Mouse (Mus musculus) MEL (cell line): ENCODE results near the gene Ppil2. TPM values are rescaled to one million over a fixed set of nuclear protein-coding genes. Genes with fewer than 3 reads are reported as not detected.

Experiments used
- DNase-seq: peaks from one replicate; pipeline ENCODE4 v3.0.0; 2011; ENCODE audit warnings: low read depth, low spot score
- H3K27ac ChIP-seq: 2 replicates; pipeline ENCODE4 v1.5.1; 2012; ENCODE audit warnings: low read depth, mild to moderate bottlenecking, control low read depth, low read length, moderate library complexity; ENCODE audit not compliant: control insufficient read depth
- H3K27me3 ChIP-seq, 2 experiments: fragments of 150-350 bp in 1 of 2; sonication (generic) in 1 of 2; 2 replicates each; pipeline ENCODE4 v1.6.1; 2012; ENCODE audit warnings: low read length in 2 of 2, mild to moderate bottlenecking in 2 of 2, improper control_type of control experiment in 1 of 2, moderate library complexity in 1 of 2; ENCODE audit not compliant: insufficient read depth in 2 of 2, control insufficient read depth in 1 of 2
- H3K36me3 ChIP-seq, 2 experiments: 2 replicates each; pipeline ENCODE4 v1.6.1; 2012 to 2014; ENCODE audit warnings: low read length in 2 of 2, improper control_type of control experiment in 1 of 2, inconsistent platforms in 1 of 2, mild to moderate bottlenecking in 1 of 2; ENCODE audit not compliant: insufficient read depth in 2 of 2, control insufficient read depth in 1 of 2
- H3K4me1 ChIP-seq, 2 experiments: fragments of 150-350 bp in 1 of 2; sonication (generic) in 1 of 2; 2 replicates each; pipeline ENCODE4 v1.6.1; 2012; ENCODE audit warnings: low read length in 2 of 2, improper control_type of control experiment in 1 of 2, mild to moderate bottlenecking in 1 of 2; ENCODE audit not compliant: insufficient read depth in 2 of 2, control insufficient read depth in 1 of 2
- H3K4me3 ChIP-seq, 2 experiments: fragments of 150-350 bp in 1 of 2; sonication (generic) in 1 of 2; 2 replicates each; pipeline ENCODE4 v1.5.1; 2012; ENCODE audit warnings: low read depth in 2 of 2, low read length in 2 of 2, mild to moderate bottlenecking in 2 of 2, moderate library complexity in 2 of 2, control low read depth in 1 of 2, improper control_type of control experiment in 1 of 2; ENCODE audit not compliant: control insufficient read depth in 1 of 2, insufficient read depth in 1 of 2
- H3K79me2 ChIP-seq: 2 replicates; pipeline ENCODE4 v1.6.1; 2012; ENCODE audit warnings: mild to moderate bottlenecking, low read length, moderate library complexity; ENCODE audit not compliant: control insufficient read depth, poor library complexity, insufficient read depth
- H3K9ac ChIP-seq: 2 replicates; pipeline ENCODE4 v1.6.1; 2012; ENCODE audit warnings: low read depth, mild to moderate bottlenecking, control low read depth, low read length, moderate library complexity; ENCODE audit not compliant: control insufficient read depth, poor library complexity, severe bottlenecking
- H3K9me3 ChIP-seq: fragments of 150-350 bp; sonication (generic); replicated peaks from 2 replicates; pipeline ENCODE4 v1.6.1; 2012; ENCODE audit warnings: mild to moderate bottlenecking, low read length, improper control_type of control experiment, moderate library complexity; ENCODE audit not compliant: insufficient read depth
- BHLHE40 ChIP-seq: IDR thresholded peaks from 2 replicates; pipeline ENCODE4 v1.6.1; 2012; ENCODE audit warnings: low read depth, mild to moderate bottlenecking, inconsistent platforms, low read length, improper control_type of control experiment, borderline replicate concordance
- CHD2 ChIP-seq: IDR thresholded peaks from 2 replicates; pipeline ENCODE4 v1.6.1; 2011; ENCODE audit warnings: low read length, improper control_type of control experiment
- CTCF ChIP-seq, 3 experiments: IDR thresholded peaks in 2 of 3; conservative IDR thresholded peaks in 1 of 3; 2 replicates each; pipeline ENCODE4 v1.5.1; 2011 to 2012; ENCODE audit warnings: low read length in 3 of 3, low read depth in 2 of 3, mild to moderate bottlenecking in 2 of 3, improper control_type of control experiment in 1 of 3, inconsistent platforms in 1 of 3, mixed read lengths in 1 of 3, moderate library complexity in 1 of 3; ENCODE audit not compliant: control insufficient read depth in 1 of 3, insufficient read depth in 1 of 3, poor library complexity in 1 of 3, severe bottlenecking in 1 of 3
- E2F4 ChIP-seq: IDR thresholded peaks from 2 replicates; pipeline ENCODE4 v1.6.1; 2011; ENCODE audit warnings: low read depth, low read length, improper control_type of control experiment, borderline replicate concordance
- ETS1 ChIP-seq: IDR thresholded peaks from 2 replicates; pipeline ENCODE4 v1.6.1; 2012; ENCODE audit warnings: low read depth, mild to moderate bottlenecking, inconsistent platforms, low read length, improper control_type of control experiment, moderate library complexity
- GABPA ChIP-seq: IDR thresholded peaks from 2 replicates; pipeline ENCODE4 v1.6.1; 2012; ENCODE audit warnings: low read depth, mild to moderate bottlenecking, inconsistent platforms, low read length, improper control_type of control experiment, moderate library complexity
- GATA1 ChIP-seq: IDR thresholded peaks from 2 replicates; pipeline ENCODE4 v1.6.1; 2011; ENCODE audit warnings: low read depth, low read length, improper control_type of control experiment
- HCFC1 ChIP-seq: IDR thresholded peaks from 2 replicates; pipeline ENCODE4 v1.6.1; 2012; ENCODE audit warnings: low read depth, mild to moderate bottlenecking, inconsistent platforms, low read length, improper control_type of control experiment, moderate library complexity
- JUND ChIP-seq: IDR thresholded peaks from 2 replicates; pipeline ENCODE4 v1.6.1; 2011; ENCODE audit warnings: low read depth, mild to moderate bottlenecking, improper control_type of control experiment, low read length
- KAT2A ChIP-seq: conservative IDR thresholded peaks from 2 replicates; pipeline ENCODE4 v1.6.1; 2012; ENCODE audit warnings: low read depth, low read length, improper control_type of control experiment, inconsistent platforms
- MAFK ChIP-seq: IDR thresholded peaks from 2 replicates; pipeline ENCODE4 v1.6.1; 2011; ENCODE audit warnings: low read depth, mild to moderate bottlenecking, low read length, improper control_type of control experiment, borderline replicate concordance
- MAX ChIP-seq: IDR thresholded peaks from 2 replicates; pipeline ENCODE4 v1.6.1; 2011; ENCODE audit warnings: low read length, improper control_type of control experiment
- MEF2A ChIP-seq: IDR thresholded peaks from 2 replicates; pipeline ENCODE4 v1.6.1; 2014; ENCODE audit warnings: low read depth, mild to moderate bottlenecking, inconsistent platforms, low read length, improper control_type of control experiment; ENCODE audit not compliant: poor library complexity, insufficient replicate concordance, severe bottlenecking; ENCODE audit errors: extremely low read depth
- MXI1 ChIP-seq: IDR thresholded peaks from 2 replicates; pipeline ENCODE4 v1.6.1; 2011; ENCODE audit warnings: mild to moderate bottlenecking, low read depth, low read length, improper control_type of control experiment
- MYB ChIP-seq: IDR thresholded peaks from 2 replicates; pipeline ENCODE4 v1.6.1; 2011; ENCODE audit warnings: mild to moderate bottlenecking, low read depth, low read length, improper control_type of control experiment
- MYC ChIP-seq: IDR thresholded peaks from 2 replicates; pipeline ENCODE4 v1.6.1; 2011; ENCODE audit warnings: low read depth, mild to moderate bottlenecking, low read length, improper control_type of control experiment, moderate library complexity
- NELFE ChIP-seq: IDR thresholded peaks from 2 replicates; pipeline ENCODE4 v1.6.1; 2011; ENCODE audit warnings: low read depth, low read length, improper control_type of control experiment
- NRF1 ChIP-seq: IDR thresholded peaks from 2 replicates; pipeline ENCODE4 v1.6.1; 2014; ENCODE audit warnings: low read depth, mild to moderate bottlenecking, inconsistent platforms, low read length, improper control_type of control experiment, moderate library complexity; ENCODE audit not compliant: poor library complexity, insufficient read depth, severe bottlenecking
- POLR2A ChIP-seq, 2 experiments: IDR thresholded peaks; 2 replicates each; pipeline ENCODE4 v1.6.1; 2011 to 2012; ENCODE audit warnings: low read length in 2 of 2, mild to moderate bottlenecking in 2 of 2, control low read depth in 1 of 2, improper control_type of control experiment in 1 of 2, low read depth in 1 of 2, moderate library complexity in 1 of 2; ENCODE audit not compliant: control insufficient read depth in 1 of 2, insufficient read depth in 1 of 2, poor library complexity in 1 of 2
- POLR2AphosphoS2 ChIP-seq: IDR thresholded peaks from 2 replicates; pipeline ENCODE4 v1.6.1; 2011; ENCODE audit warnings: low read length, improper control_type of control experiment
- RAD21 ChIP-seq: IDR thresholded peaks from 2 replicates; pipeline ENCODE4 v1.6.1; 2011; ENCODE audit warnings: mild to moderate bottlenecking, low read depth, low read length, improper control_type of control experiment
- RCOR1 ChIP-seq: IDR thresholded peaks from 2 replicates; pipeline ENCODE4 v1.6.1; 2012; ENCODE audit warnings: low read depth, mild to moderate bottlenecking, inconsistent platforms, low read length, improper control_type of control experiment
- SIN3A ChIP-seq: IDR thresholded peaks from 2 replicates; pipeline ENCODE4 v1.6.1; 2012; ENCODE audit warnings: low read length, improper control_type of control experiment, inconsistent platforms
- SMC3 ChIP-seq: IDR thresholded peaks from 2 replicates; pipeline ENCODE4 v1.6.1; 2011; ENCODE audit warnings: low read depth, low read length, improper control_type of control experiment
- TAL1 ChIP-seq: IDR thresholded peaks from 2 replicates; pipeline ENCODE4 v1.6.1; 2012; ENCODE audit warnings: mild to moderate bottlenecking, inconsistent platforms, low read length, moderate library complexity, mixed read lengths
- TBP ChIP-seq: IDR thresholded peaks from 2 replicates; pipeline ENCODE4 v1.8.0; 2011; ENCODE audit warnings: low read depth, low read length, improper control_type of control experiment
- TCF12 ChIP-seq: IDR thresholded peaks from 2 replicates; pipeline ENCODE4 v1.6.1; 2014; ENCODE audit warnings: low read depth, mild to moderate bottlenecking, inconsistent platforms, low read length, improper control_type of control experiment, moderate library complexity
- USF2 ChIP-seq, 2 experiments: IDR thresholded peaks; 2 replicates each; pipeline ENCODE4 v1.6.1; 2011 to 2012; ENCODE audit warnings: improper control_type of control experiment in 2 of 2, low read length in 2 of 2, borderline replicate concordance in 1 of 2, inconsistent platforms in 1 of 2, low read depth in 1 of 2, mild to moderate bottlenecking in 1 of 2; ENCODE audit not compliant: insufficient read depth in 1 of 2
- ZC3H11A ChIP-seq: IDR thresholded peaks from 2 replicates; pipeline ENCODE4 v1.6.1; 2012; ENCODE audit warnings: low read depth, mild to moderate bottlenecking, inconsistent platforms, low read length, improper control_type of control experiment
- ZKSCAN1 ChIP-seq: IDR thresholded peaks from 2 replicates; pipeline ENCODE4 v1.6.1; 2012; ENCODE audit warnings: low read depth, mild to moderate bottlenecking, inconsistent platforms, low read length, improper control_type of control experiment, moderate library complexity
- ZMIZ1 ChIP-seq: IDR thresholded peaks from 2 replicates; pipeline ENCODE4 v1.6.1; 2012; ENCODE audit warnings: low read depth, mild to moderate bottlenecking, inconsistent platforms, low read length, improper control_type of control experiment, moderate library complexity
- ZNF384 ChIP-seq: IDR thresholded peaks from 2 replicates; pipeline ENCODE4 v1.6.1; 2012; ENCODE audit warnings: low read depth, mild to moderate bottlenecking, inconsistent platforms, low read length, improper control_type of control experiment
- polyA plus RNA-seq, 2 experiments: library from polyadenylated mRNA; stranded (reverse) in 1 of 2; unstranded in 1 of 2; fragments of >175 nt in 1 of 2; fragments of >200 nt in 1 of 2; gene quantifications; 2 replicates each; pipeline versions ENCODE4 v1.2.1 to v1.2.4; 2012; ENCODE audit warnings: low replicate concordance in 2 of 2, low read depth in 1 of 2; ENCODE audit not compliant: insufficient read length in 2 of 2, insufficient read depth in 1 of 2, missing spikeins in 1 of 2
- total RNA-seq: library from RNA; depleted of rRNA; stranded (reverse); fragments of 300-350 nt; gene quantifications from 2 replicates; pipeline ENCODE4 v1.2.3, GENCODE M21; 2012

Ppil2 gene
- total and polyA plus RNA-seq, 3 experiments, result 62.9 to 81.2 TPM; not detected in 1

DNA sequence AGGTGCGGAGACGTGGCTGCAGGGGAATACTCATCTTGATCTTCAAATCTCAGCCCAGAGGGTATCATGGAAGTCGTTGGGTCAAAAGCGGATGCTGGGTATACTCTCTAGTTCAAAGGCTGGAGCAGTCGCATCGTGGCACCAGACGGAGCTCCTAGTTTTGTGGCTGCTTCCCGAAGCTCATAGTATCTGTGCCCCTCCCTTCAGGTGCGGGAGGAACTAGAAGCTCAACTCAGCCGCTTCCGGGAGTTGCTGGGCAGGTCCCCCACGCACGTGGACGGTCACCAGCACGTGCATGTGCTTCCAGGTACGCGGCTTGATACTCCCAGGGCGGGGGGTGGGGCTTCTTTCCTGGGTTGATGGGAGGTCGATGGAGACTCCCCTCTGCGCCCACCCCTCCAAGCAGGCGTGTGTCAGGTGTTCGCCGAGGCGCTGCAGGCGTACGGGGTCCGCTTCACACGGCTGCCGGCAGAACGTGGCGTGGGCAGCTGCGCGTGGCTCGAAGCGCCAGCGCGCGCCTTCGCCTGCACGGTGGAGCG lies 36.4 kb upstream of the Ppil2 start (continued):
- TF ChIP-seq HCFC1 (peak; percentile 52; the same call in 1 of the 2 replicates), MYC (peak; percentile 99)

DNA sequence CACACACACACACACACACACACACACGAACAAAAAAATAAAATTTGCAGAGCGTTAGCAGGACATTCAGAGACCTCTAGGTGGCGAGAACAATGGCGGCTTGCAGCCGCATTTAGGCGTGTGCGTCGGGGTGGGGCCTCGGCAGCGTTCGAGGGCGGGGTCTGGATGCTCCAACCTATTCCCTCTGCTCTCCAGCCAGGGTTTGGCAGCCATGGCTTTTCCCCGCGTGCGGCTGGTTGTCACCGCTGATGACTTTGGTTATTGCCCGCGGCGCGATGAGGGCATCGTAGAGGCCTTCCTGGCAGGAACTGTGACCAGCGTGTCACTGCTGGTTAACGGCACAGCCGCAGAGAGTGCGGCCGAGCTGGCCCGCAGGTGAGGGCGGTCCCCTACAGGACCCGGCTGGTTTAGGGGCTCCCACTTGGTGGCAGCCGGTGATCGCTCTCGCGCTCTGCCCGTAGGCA lies 35.7 kb upstream of the Ppil2 start, which contains the start of gene Ccdc116:
Ccdc116 (minus strand) TSS at position 458 of the 464 bp plus-strand sequence.
- peak; percentile 96 for DNase-seq
- H3K9me3 ChIP-seq, result no peaks in the 10 kb centered on the region
- H3K4me1 ChIP-seq, result peaks cover 2 to 8% of the 10 kb centered on the region in 2 experiments; a peak in 3 of 4 replicates
- peak within 1 kb of the TSS; percentile 67 for H3K9ac ChIP-seq
- peak within 1 kb of the TSS; percentile 46 for H3K27ac ChIP-seq
- peak within 1 kb of the TSS; percentile 68 to 69 for H3K4me3 ChIP-seq
- H3K79me2 ChIP-seq, result peaks cover 18% of the 10 kb centered on the region
- no peaks in the 10 kb centered on the region for H3K27me3 ChIP-seq
- TF ChIP-seq ZNF384 (peak; percentile 68; the same call in 1 of the 2 replicates), MAX (no peak), SMC3 (peak; percentile 37), CTCF (IDR thresholded peaks at IDR 0.05 in 2 of 3, conservative IDR thresholded peaks at IDR 0.05 in 1 of 3; ENCODE audit: control insufficient read depth in 1 of 3, insufficient read depth in 1 of 3, low read depth in 2 of 3, low read length in 3 of 3, poor library complexity in 1 of 3, severe bottlenecking in 1 of 3) (peak in 2 of 3 experiments; percentile 56 to 63; a peak in 5 of 6 replicates), BHLHE40 (no peak), NRF1 (no peak), MEF2A (no peak), E2F4 (no peak), ZKSCAN1 (no peak), RCOR1 (no peak), MYC (peak; percentile 83), ETS1 (no peak), POLR2A (IDR thresholded peaks at IDR 0.05; ENCODE audit: control insufficient read depth in 1 of 2, insufficient read depth in 1 of 2, low read depth in 1 of 2, low read length in 2 of 2, poor library complexity in 1 of 2) (peak; percentile 64 to 80; a peak in 2 of 4 replicates), TBP (peak; percentile 76), TAL1 (no peak), MAFK (no peak), RAD21 (peak; percentile 4), TCF12 (0 out of 2 replicates have a peak, but pooled peaks have one; percentile 16), HCFC1 (peak; percentile 70; the same call in 1 of the 2 replicates), CHD2 (no peak), SIN3A (0 out of 2 replicates have a peak, but pooled peaks have one; percentile 54), KAT2A (no peak), ZC3H11A (no peak), USF2 (IDR thresholded peaks at IDR 0.05; ENCODE audit: borderline replicate concordance in 1 of 2, insufficient read depth in 1 of 2, low read depth in 1 of 2, low read length in 2 of 2) (no peak), POLR2AphosphoS2 (0 out of 2 replicates have a peak, but pooled peaks have one; percentile 20), MXI1 (no peak), JUND (no peak), GATA1 (no peak), GABPA (no peak), ZMIZ1 (no peak; the same call in 1 of the 2 replicates), NELFE (peak; percentile 68), MYB (no peak)
- TF ChIP-seq, all 39 proteins: peak for 12
- peaks cover 0 to 9% of the 10 kb centered on the region in 2 experiments; a peak in 2 of 4 replicates for H3K36me3 ChIP-seq
